Mouse (Mus musculus) liver, embryonic 16.5 days (tissue): ENCODE measurements around the gene Nr5a1. TPM values are rescaled to one million over a fixed set of nuclear protein-coding genes. Genes with fewer than 3 reads are reported as not detected.

ENCODE experiments used
- ATAC-seq: fragments of 200-750 bp; cut with Nextera tagmentation; 2 replicates; pipeline ENCODE4 v1.8.0; 2017; ENCODE audit warnings: low read depth, mild to moderate bottlenecking, moderate number of reproducible peaks, moderate library complexity
- H3K27ac ChIP-seq: fragments of 300-500 bp; sonication (generic); 2 replicates; pipeline ENCODE4 v1.5.1; 2014; ENCODE audit warnings: mild to moderate bottlenecking, low read length
- H3K27me3 ChIP-seq: fragments of 300-500 bp; sonication (generic); 2 replicates; pipeline ENCODE4 v1.6.1; 2014; ENCODE audit warnings: low read depth, low read length, mixed read lengths; ENCODE audit not compliant: control insufficient read depth, insufficient read depth
- H3K36me3 ChIP-seq: fragments of 300-500 bp; sonication (generic); 2 replicates; pipeline ENCODE4 v1.6.1; 2014; ENCODE audit warnings: mild to moderate bottlenecking; ENCODE audit not compliant: control insufficient read depth, insufficient read depth
- H3K4me1 ChIP-seq: fragments of 300-500 bp; sonication (generic); 2 replicates; pipeline ENCODE4 v1.6.1; 2014; ENCODE audit warnings: low read depth, low read length, mixed read lengths; ENCODE audit not compliant: control insufficient read depth
- H3K4me2 ChIP-seq: fragments of 300-500 bp; sonication (generic); 2 replicates; pipeline ENCODE4 v1.6.1; 2014; ENCODE audit warnings: low read depth, low read length, mixed read lengths
- H3K4me3 ChIP-seq: fragments of 300-500 bp; sonication (generic); 2 replicates; pipeline ENCODE4 v1.5.1; 2014; ENCODE audit warnings: low read depth, mild to moderate bottlenecking, low read length
- H3K9ac ChIP-seq: fragments of 300-500 bp; sonication (generic); 2 replicates; pipeline ENCODE4 v1.6.1; 2014; ENCODE audit warnings: low read depth, low read length
- H3K9me3 ChIP-seq: fragments of 300-500 bp; sonication (generic); replicated peaks from 2 replicates; pipeline ENCODE4 v1.6.1; 2016; ENCODE audit warnings: low read length; ENCODE audit not compliant: control insufficient read depth
- WGBS: fragments of 180-500 bp; shearing (Covaris S2); extraction: QIAGEN DNeasy Blood & Tissue Kit; methylation state at CpG from one replicate; pipeline ENCODE4 v1.1.7; 2014; ENCODE audit not compliant: insufficient replicate concordance; 5-methylcytosine and 5-hydroxymethylcytosine counted together
- polyA plus RNA-seq: library from polyadenylated mRNA; unstranded; fragments of >200 nt; fragmentation: Nextera tagmentation; extraction: Ambion mirVana; gene quantifications from 2 replicates; pipeline ENCODE4 v1.2.1, GENCODE M21; 2015

Nr5a1 gene
- polyA plus RNA-seq, 1 experiment from 2014 or later: 0.22 TPM

GRCm38 (mm10) chr2:38695770-38696169, 18.6 kb downstream of the Nr5a1 start:
- ATAC-seq: no peak
- Histone ChIP-seq H3K9ac (no peak overlapping the region), H3K4me1 (no peaks in the 10 kb centered on the region), H3K4me2 (no peak overlapping the region), H3K9me3 (no peaks in the 10 kb centered on the region), H3K4me3 (no peak overlapping the region), H3K36me3 (no peaks in the 10 kb centered on the region), H3K27me3 (no peaks in the 10 kb centered on the region; the same call in 1 of the 2 replicates), H3K27ac (no peak overlapping the region)
- 61% methylated on average over 9 of the region's 9 CpGs for WGBS

DNA sequence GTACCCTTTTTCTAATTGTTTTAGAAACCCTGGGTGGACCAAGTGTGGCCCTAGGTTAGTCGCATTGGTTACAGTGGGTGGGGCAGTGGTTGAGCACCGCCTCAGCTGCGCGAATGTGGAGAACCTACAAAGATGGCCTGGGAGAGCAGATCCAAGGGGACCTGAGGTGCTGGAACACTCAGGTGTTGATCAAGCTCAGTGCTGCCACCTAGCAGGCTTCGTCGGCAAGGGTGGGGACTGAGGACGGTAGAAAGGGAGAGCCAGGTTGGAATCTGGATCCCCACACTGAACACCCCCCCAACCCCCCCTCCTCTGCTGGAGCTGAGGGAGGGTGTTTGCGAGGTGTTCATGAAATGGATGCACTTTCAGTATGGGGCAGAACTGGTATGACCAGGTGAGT, 22.8 kb downstream of the Nr5a1 start:
- Histone ChIP-seq H3K4me2 (no peak overlapping the region), H3K27ac (no peak overlapping the region), H3K9me3 (no peaks in the 10 kb centered on the region), H3K4me1 (no peaks in the 10 kb centered on the region), H3K36me3 (no peaks in the 10 kb centered on the region), H3K9ac (no peak overlapping the region), H3K4me3 (no peak overlapping the region), H3K27me3 (peaks cover 4% of the 10 kb centered on the region; the same call in 1 of the 2 replicates)
- WGBS: 14% methylated on average over 8 of the region's 8 CpGs
- no peak for ATAC-seq

DNA sequence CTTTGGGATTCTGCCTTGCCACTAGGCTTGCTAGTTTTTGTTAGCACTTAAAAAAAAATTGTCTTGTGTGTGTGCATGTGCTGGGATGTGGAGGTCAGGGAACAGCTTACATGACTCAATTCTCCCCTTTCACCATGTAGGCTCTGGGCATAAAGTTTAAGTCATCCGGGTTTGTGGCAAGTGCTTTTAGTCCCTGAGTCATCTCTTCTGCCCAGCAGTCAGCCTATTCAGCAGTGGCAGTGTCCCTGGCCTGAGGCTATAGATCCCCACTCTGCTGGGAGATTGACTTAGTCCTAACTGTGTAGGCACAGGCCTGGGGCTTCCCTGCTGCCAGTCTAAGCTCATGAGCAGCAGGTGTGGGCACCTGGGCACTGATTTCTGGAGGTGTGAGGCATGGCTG, 24.5 kb downstream of the Nr5a1 start:
- H3K27me3 ChIP-seq: peaks cover 4% of the 10 kb centered on the region; the same call in 1 of the 2 replicates
- no peaks in the 10 kb centered on the region for H3K36me3 ChIP-seq
- WGBS: 44% methylated on average over 1 of the region's 1 CpGs

GRCm38 (mm10) chr2:38688791-38689520, 25.4 kb downstream of the Nr5a1 start:
- H3K27me3 ChIP-seq: peaks cover 4% of the 10 kb centered on the region; the same call in 1 of the 2 replicates
- no peak overlapping the region for H3K9ac ChIP-seq
- no peaks in the 10 kb centered on the region for H3K4me1 ChIP-seq
- WGBS: 5% methylated on average over 29 of the region's 29 CpGs
- peak overlapping the region; percentile 26 for H3K4me3 ChIP-seq
- peak overlapping the region; percentile 44 for H3K4me2 ChIP-seq
- ATAC-seq: no peak
- no peak overlapping the region for H3K27ac ChIP-seq
- H3K36me3 ChIP-seq: no peaks in the 10 kb centered on the region
- H3K9me3 ChIP-seq: no peaks in the 10 kb centered on the region

More for the DNA sequence above, 24.5 kb downstream of the Nr5a1 start:
- H3K4me3 ChIP-seq: no peak overlapping the region
- ATAC-seq: no peak
- no peak overlapping the region for H3K9ac ChIP-seq
- H3K9me3 ChIP-seq: no peaks in the 10 kb centered on the region
- H3K4me1 ChIP-seq: no peaks in the 10 kb centered on the region
- no peak overlapping the region for H3K4me2 ChIP-seq
- H3K27ac ChIP-seq: no peak overlapping the region

DNA sequence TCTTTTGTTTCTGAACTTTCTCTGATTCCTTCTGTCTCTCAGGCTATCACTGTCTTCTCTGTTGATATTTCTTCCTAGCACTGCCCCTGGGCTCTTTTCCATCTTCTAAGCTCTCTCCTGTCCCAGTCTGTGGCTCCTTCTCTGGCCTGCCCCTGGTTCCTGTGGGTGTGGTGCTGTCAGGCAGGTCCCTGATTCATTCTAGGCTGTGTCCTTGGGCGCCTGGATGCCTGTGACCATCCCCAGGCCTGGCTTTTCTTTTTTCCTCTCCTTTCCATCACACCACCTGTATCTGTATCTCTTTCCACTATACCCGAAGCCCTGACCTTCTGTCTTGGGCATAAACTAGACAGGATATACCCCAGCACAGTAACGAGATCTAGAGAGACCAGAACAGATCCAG, 28.6 kb downstream of the Nr5a1 start:
- no peak overlapping the region for H3K27ac ChIP-seq
- 42% methylated on average over 3 of the region's 3 CpGs for WGBS
- no peaks in the 10 kb centered on the region for H3K36me3 ChIP-seq
- ATAC-seq: no peak
- H3K4me3 ChIP-seq: no peak overlapping the region
- H3K9ac ChIP-seq: no peak overlapping the region
- no peaks in the 10 kb centered on the region for H3K9me3 ChIP-seq
- H3K4me1 ChIP-seq: no peaks in the 10 kb centered on the region; the same call in 1 of the 2 replicates
- peaks cover 4% of the 10 kb centered on the region; the same call in 1 of the 2 replicates for H3K27me3 ChIP-seq
- no peak overlapping the region for H3K4me2 ChIP-seq

- Histone ChIP-seq H3K9ac (no peak overlapping the region), H3K4me3 (no peak overlapping the region), H3K4me2 (no peak overlapping the region), H3K4me1 (no peaks in the 10 kb centered on the region; the same call in 1 of the 2 replicates), H3K27ac (no peak overlapping the region), H3K27me3 (no peaks in the 10 kb centered on the region), H3K36me3 (no peaks in the 10 kb centered on the region), H3K9me3 (no peaks in the 10 kb centered on the region)
- WGBS: 17% methylated on average over 5 of the region's 5 CpGs
- 0 out of 2 replicates have a peak, but pooled peaks have one; percentile 19 for ATAC-seq
These were observed 31.3 kb downstream of the Nr5a1 start for GRCm38 (mm10) chr2:38683083-38683482.

DNA sequence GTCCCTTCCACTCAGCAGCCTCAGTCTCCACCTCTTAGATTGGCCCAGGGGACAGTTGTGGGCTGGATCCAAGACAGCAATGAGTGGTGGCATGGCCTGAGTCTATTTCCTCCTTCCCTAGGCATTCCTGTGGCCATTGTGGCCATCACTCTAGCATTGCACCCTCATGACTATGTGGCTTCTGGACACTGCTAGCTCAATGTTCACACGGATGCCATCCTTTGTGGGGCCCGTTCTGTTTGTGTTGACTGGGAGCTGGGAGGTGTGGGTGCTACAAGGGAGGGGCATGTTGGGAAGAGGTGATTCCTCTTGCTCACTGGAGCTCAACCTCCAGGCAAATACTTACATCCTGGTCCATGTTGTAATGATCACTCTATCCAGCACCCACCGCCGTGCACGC, 32.1 kb downstream of the Nr5a1 start:
- 66% methylated on average over 5 of the region's 5 CpGs for WGBS
- H3K27ac ChIP-seq: no peak overlapping the region
- no peaks in the 10 kb centered on the region for H3K36me3 ChIP-seq
- no peak overlapping the region for H3K4me2 ChIP-seq
- no peak overlapping the region for H3K4me3 ChIP-seq
- no peaks in the 10 kb centered on the region for H3K27me3 ChIP-seq
- no peaks in the 10 kb centered on the region; the same call in 1 of the 2 replicates for H3K4me1 ChIP-seq
- H3K9me3 ChIP-seq: no peaks in the 10 kb centered on the region
- no peak overlapping the region for H3K9ac ChIP-seq
- ATAC-seq: no peak

DNA sequence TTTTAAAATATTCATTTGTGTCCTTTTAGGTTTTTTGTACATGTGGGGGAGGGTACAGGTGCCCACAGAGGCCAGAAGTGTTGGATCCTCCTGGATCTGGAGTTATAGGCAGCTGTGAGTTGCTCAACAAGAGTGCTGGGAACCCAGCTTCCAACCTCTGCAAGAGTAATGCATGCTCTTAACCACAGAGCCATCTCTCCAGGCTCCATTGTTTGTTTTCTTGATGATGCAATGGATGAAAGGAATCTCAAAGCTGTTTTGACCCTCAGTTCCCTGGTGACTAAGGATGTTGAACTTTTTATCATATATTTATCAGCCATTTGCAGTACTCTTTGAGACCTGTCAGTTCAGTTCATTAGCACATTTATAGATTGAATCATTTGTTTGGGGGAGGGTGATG, 35.4 kb downstream of the Nr5a1 start:
- no peaks in the 10 kb centered on the region; the same call in 1 of the 2 replicates for H3K4me1 ChIP-seq
- no peak overlapping the region for H3K4me3 ChIP-seq
- H3K36me3 ChIP-seq: no peaks in the 10 kb centered on the region
- no peak overlapping the region for H3K27ac ChIP-seq
- no peaks in the 10 kb centered on the region for H3K27me3 ChIP-seq
- ATAC-seq: no peak
- no peaks in the 10 kb centered on the region for H3K9me3 ChIP-seq
- no peak overlapping the region for H3K4me2 ChIP-seq
- no peak overlapping the region for H3K9ac ChIP-seq

DNA sequence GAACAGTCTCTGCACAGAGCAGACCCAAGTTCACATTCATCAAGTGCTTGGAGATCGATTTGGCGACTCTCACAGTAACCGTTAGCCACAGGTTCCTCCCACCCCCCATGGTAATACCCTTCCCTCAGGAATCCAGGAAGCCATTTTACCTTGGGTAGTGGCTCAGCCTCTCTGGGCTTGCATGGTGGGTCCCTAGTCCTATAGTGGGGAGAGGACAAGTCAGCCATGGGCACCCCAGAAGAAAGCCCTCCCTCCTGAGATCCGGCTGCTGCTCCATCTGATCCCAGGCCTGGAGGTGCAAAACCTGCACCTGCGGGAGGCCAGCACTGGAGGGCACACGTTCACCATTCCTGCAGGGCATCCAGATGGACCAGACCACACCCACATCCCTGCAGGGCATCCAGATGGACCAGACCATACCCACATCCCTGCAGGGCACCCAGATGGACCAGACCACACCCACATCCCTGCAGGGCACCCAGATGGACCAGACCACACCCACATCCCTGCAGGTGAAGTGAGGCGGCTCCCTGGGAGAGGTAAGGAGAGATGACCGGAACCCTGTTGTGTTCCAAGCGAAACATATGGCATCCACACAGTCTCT, 38.9 kb downstream of the Nr5a1 start:
- Histone ChIP-seq H3K9me3 (no peaks in the 10 kb centered on the region), H3K9ac (no peak overlapping the region), H3K27ac (no peak overlapping the region), H3K4me1 (no peaks in the 10 kb centered on the region), H3K4me2 (no peak overlapping the region), H3K27me3 (no peaks in the 10 kb centered on the region), H3K4me3 (no peak overlapping the region), H3K36me3 (no peaks in the 10 kb centered on the region)
- WGBS: 52% methylated on average over 9 of the region's 9 CpGs
- no peak for ATAC-seq
